Mouse (Mus musculus): ENCODE data around the gene Tst.

Gene Tst

GRCm38 (mm10) chr15:78429871-78430622, 24.3 kb upstream of the Tst start:
- DNase-seq (ENCODE audit: low spot score in 2 of 2) = no peak

- DNase-seq (ENCODE audit: low spot score in 2 of 2) = no peak
Measured at GRCm38 (mm10) chr15:78429139-78429459, 23.4 kb upstream of the Tst start.

GRCm38 (mm10) chr15:78428391-78429138, 22.9 kb upstream of the Tst start, which contains the start of gene Kctd17:
TSS of gene Kctd17 (plus strand) at chr15:78428564.
- DNase-seq (ENCODE audit: low spot score in 2 of 2) = peak; percentile 52 to 76

GRCm38 (mm10) chr15:78425230-78425629, 19.5 kb upstream of the Tst start:
- no peak for DNase-seq (ENCODE audit: low spot score in 2 of 2)

GRCm38 (mm10) chr15:78424507-78424906, 18.8 kb upstream of the Tst start:
- no peak for DNase-seq (ENCODE audit: low spot score in 2 of 2)

GRCm38 (mm10) chr15:78422046-78422956, 16.6 kb upstream of the Tst start:
- peak; percentile 75 to 85 for DNase-seq (ENCODE audit: low spot score in 2 of 2)

GRCm38 (mm10) chr15:78420395-78420794, 14.7 kb upstream of the Tst start:
- DNase-seq (ENCODE audit: low spot score in 2 of 2) = no peak

GRCm38 (mm10) chr15:78416937-78417336, 11.2 kb upstream of the Tst start:
- DNase-seq (ENCODE audit: low spot score in 2 of 2) = peak in 1 of 2 experiments; percentile 63

- DNase-seq (ENCODE audit: low spot score in 2 of 2) = no peak
Measured at GRCm38 (mm10) chr15:78414157-78414556, 8.4 kb upstream of the Tst start.

GRCm38 (mm10) chr15:78413719-78414117, 8.0 kb upstream of the Tst start:
- no peak for DNase-seq (ENCODE audit: low spot score in 2 of 2)

GRCm38 (mm10) chr15:78413083-78413718, 7.5 kb upstream of the Tst start:
- DNase-seq (ENCODE audit: low spot score in 2 of 2) = no peak

- no peak for DNase-seq (ENCODE audit: low spot score in 2 of 2)
Measured at GRCm38 (mm10) chr15:78409570-78410052, 3.9 kb upstream of the Tst start.

- peak; percentile 90 for DNase-seq (ENCODE audit: low spot score in 2 of 2)
Measured at GRCm38 (mm10) chr15:78406293-78406934, 707 bp upstream of the Tst start, which contains the start of gene Mpst. TSS of gene Mpst (plus strand) at chr15:78406416.

GRCm38 (mm10) chr15:78405098-78405497, 609 bp downstream of the Tst start:
- DNase-seq (ENCODE audit: low spot score in 2 of 2) = no peak

- DNase-seq (ENCODE audit: low spot score in 2 of 2) = peak in 1 of 2 experiments; percentile 73
Measured at GRCm38 (mm10) chr15:78403896-78404295, 1.8 kb downstream of the Tst start.

GRCm38 (mm10) chr15:78403301-78403741, 2.4 kb downstream of the Tst start:
- DNase-seq (ENCODE audit: low spot score in 2 of 2) = no peak

GRCm38 (mm10) chr15:78402423-78402822, 3.3 kb downstream of the Tst start:
- no peak for DNase-seq (ENCODE audit: low spot score in 2 of 2)

- DNase-seq (ENCODE audit: low spot score in 2 of 2) = peak in 1 of 2 experiments; percentile 66
Measured at GRCm38 (mm10) chr15:78401921-78402320, 3.8 kb downstream of the Tst start.

- DNase-seq (ENCODE audit: low spot score in 2 of 2) = no peak
Measured at GRCm38 (mm10) chr15:78401345-78401744, 4.4 kb downstream of the Tst start.

- no peak for DNase-seq (ENCODE audit: low spot score in 2 of 2)
Measured at GRCm38 (mm10) chr15:78395478-78395962, 10.2 kb downstream of the Tst start, which contains the start of gene Tex33. TSS of gene Tex33 (minus strand) at chr15:78395912.

All from urinary bladder, postnatal 36 days (tissue).